Mouse (Mus musculus) MEL (cell line): ENCODE data around the gene Slc19a1. TPM values are rescaled to one million over a fixed set of nuclear protein-coding genes. Genes with fewer than 3 reads are reported as not detected.

Source experiments
- DNase-seq: peaks from one replicate; pipeline ENCODE4 v3.0.0; 2011; ENCODE audit warnings: low read depth, low spot score
- H3K27ac ChIP-seq: 2 replicates; pipeline ENCODE4 v1.5.1; 2012; ENCODE audit warnings: low read depth, mild to moderate bottlenecking, control low read depth, low read length, moderate library complexity; ENCODE audit not compliant: control insufficient read depth
- H3K27me3 ChIP-seq, 2 experiments: fragments of 150-350 bp in 1 of 2; sonication (generic) in 1 of 2; 2 replicates each; pipeline ENCODE4 v1.6.1; 2012; ENCODE audit warnings: low read length in 2 of 2, mild to moderate bottlenecking in 2 of 2, improper control_type of control experiment in 1 of 2, moderate library complexity in 1 of 2; ENCODE audit not compliant: insufficient read depth in 2 of 2, control insufficient read depth in 1 of 2
- H3K36me3 ChIP-seq, 2 experiments: 2 replicates each; pipeline ENCODE4 v1.6.1; 2012 to 2014; ENCODE audit warnings: low read length in 2 of 2, improper control_type of control experiment in 1 of 2, inconsistent platforms in 1 of 2, mild to moderate bottlenecking in 1 of 2; ENCODE audit not compliant: insufficient read depth in 2 of 2, control insufficient read depth in 1 of 2
- H3K4me1 ChIP-seq, 2 experiments: fragments of 150-350 bp in 1 of 2; sonication (generic) in 1 of 2; 2 replicates each; pipeline ENCODE4 v1.6.1; 2012; ENCODE audit warnings: low read length in 2 of 2, improper control_type of control experiment in 1 of 2, mild to moderate bottlenecking in 1 of 2; ENCODE audit not compliant: insufficient read depth in 2 of 2, control insufficient read depth in 1 of 2
- H3K4me3 ChIP-seq, 2 experiments: fragments of 150-350 bp in 1 of 2; sonication (generic) in 1 of 2; 2 replicates each; pipeline ENCODE4 v1.5.1; 2012; ENCODE audit warnings: low read depth in 2 of 2, low read length in 2 of 2, mild to moderate bottlenecking in 2 of 2, moderate library complexity in 2 of 2, control low read depth in 1 of 2, improper control_type of control experiment in 1 of 2; ENCODE audit not compliant: control insufficient read depth in 1 of 2, insufficient read depth in 1 of 2
- H3K79me2 ChIP-seq: 2 replicates; pipeline ENCODE4 v1.6.1; 2012; ENCODE audit warnings: mild to moderate bottlenecking, low read length, moderate library complexity; ENCODE audit not compliant: control insufficient read depth, poor library complexity, insufficient read depth
- H3K9ac ChIP-seq: 2 replicates; pipeline ENCODE4 v1.6.1; 2012; ENCODE audit warnings: low read depth, mild to moderate bottlenecking, control low read depth, low read length, moderate library complexity; ENCODE audit not compliant: control insufficient read depth, poor library complexity, severe bottlenecking
- H3K9me3 ChIP-seq: fragments of 150-350 bp; sonication (generic); replicated peaks from 2 replicates; pipeline ENCODE4 v1.6.1; 2012; ENCODE audit warnings: mild to moderate bottlenecking, low read length, improper control_type of control experiment, moderate library complexity; ENCODE audit not compliant: insufficient read depth
- BHLHE40 ChIP-seq: IDR thresholded peaks from 2 replicates; pipeline ENCODE4 v1.6.1; 2012; ENCODE audit warnings: low read depth, mild to moderate bottlenecking, inconsistent platforms, low read length, improper control_type of control experiment, borderline replicate concordance
- CHD1 ChIP-seq: IDR thresholded peaks from 2 replicates; pipeline ENCODE4 v1.6.1; 2012; ENCODE audit warnings: low read depth, mild to moderate bottlenecking, inconsistent platforms, low read length, improper control_type of control experiment
- CHD2 ChIP-seq: IDR thresholded peaks from 2 replicates; pipeline ENCODE4 v1.6.1; 2011; ENCODE audit warnings: low read length, improper control_type of control experiment
- CTCF ChIP-seq, 3 experiments: IDR thresholded peaks in 2 of 3; conservative IDR thresholded peaks in 1 of 3; 2 replicates each; pipeline ENCODE4 v1.5.1; 2011 to 2012; ENCODE audit warnings: low read length in 3 of 3, low read depth in 2 of 3, mild to moderate bottlenecking in 2 of 3, improper control_type of control experiment in 1 of 3, inconsistent platforms in 1 of 3, mixed read lengths in 1 of 3, moderate library complexity in 1 of 3; ENCODE audit not compliant: control insufficient read depth in 1 of 3, insufficient read depth in 1 of 3, poor library complexity in 1 of 3, severe bottlenecking in 1 of 3
- ELF1 ChIP-seq: IDR thresholded peaks from 2 replicates; pipeline ENCODE4 v1.6.1; 2014; ENCODE audit warnings: low read depth, mild to moderate bottlenecking, inconsistent platforms, low read length, improper control_type of control experiment, moderate library complexity
- EP300 ChIP-seq, 2 experiments: IDR thresholded peaks; 2 replicates each; pipeline ENCODE4 v1.6.1; 2011; ENCODE audit warnings: improper control_type of control experiment in 2 of 2, low read length in 2 of 2, low read depth in 1 of 2, mild to moderate bottlenecking in 1 of 2
- ETS1 ChIP-seq: IDR thresholded peaks from 2 replicates; pipeline ENCODE4 v1.6.1; 2012; ENCODE audit warnings: low read depth, mild to moderate bottlenecking, inconsistent platforms, low read length, improper control_type of control experiment, moderate library complexity
- HCFC1 ChIP-seq: IDR thresholded peaks from 2 replicates; pipeline ENCODE4 v1.6.1; 2012; ENCODE audit warnings: low read depth, mild to moderate bottlenecking, inconsistent platforms, low read length, improper control_type of control experiment, moderate library complexity
- MAX ChIP-seq: IDR thresholded peaks from 2 replicates; pipeline ENCODE4 v1.6.1; 2011; ENCODE audit warnings: low read length, improper control_type of control experiment
- MAZ ChIP-seq: IDR thresholded peaks from 2 replicates; pipeline ENCODE4 v1.6.1; 2012; ENCODE audit warnings: low read depth, mild to moderate bottlenecking, inconsistent platforms, low read length, improper control_type of control experiment
- MEF2A ChIP-seq: IDR thresholded peaks from 2 replicates; pipeline ENCODE4 v1.6.1; 2014; ENCODE audit warnings: low read depth, mild to moderate bottlenecking, inconsistent platforms, low read length, improper control_type of control experiment; ENCODE audit not compliant: poor library complexity, insufficient replicate concordance, severe bottlenecking; ENCODE audit errors: extremely low read depth
- MYB ChIP-seq: IDR thresholded peaks from 2 replicates; pipeline ENCODE4 v1.6.1; 2011; ENCODE audit warnings: mild to moderate bottlenecking, low read depth, low read length, improper control_type of control experiment
- POLR2AphosphoS2 ChIP-seq: IDR thresholded peaks from 2 replicates; pipeline ENCODE4 v1.6.1; 2011; ENCODE audit warnings: low read length, improper control_type of control experiment
- RCOR1 ChIP-seq: IDR thresholded peaks from 2 replicates; pipeline ENCODE4 v1.6.1; 2012; ENCODE audit warnings: low read depth, mild to moderate bottlenecking, inconsistent platforms, low read length, improper control_type of control experiment
- SIN3A ChIP-seq: IDR thresholded peaks from 2 replicates; pipeline ENCODE4 v1.6.1; 2012; ENCODE audit warnings: low read length, improper control_type of control experiment, inconsistent platforms
- TAL1 ChIP-seq: IDR thresholded peaks from 2 replicates; pipeline ENCODE4 v1.6.1; 2012; ENCODE audit warnings: mild to moderate bottlenecking, inconsistent platforms, low read length, moderate library complexity, mixed read lengths
- TCF12 ChIP-seq: IDR thresholded peaks from 2 replicates; pipeline ENCODE4 v1.6.1; 2014; ENCODE audit warnings: low read depth, mild to moderate bottlenecking, inconsistent platforms, low read length, improper control_type of control experiment, moderate library complexity
- UBTF ChIP-seq: IDR thresholded peaks from 2 replicates; pipeline ENCODE4 v1.6.1; 2012; ENCODE audit warnings: low read depth, mild to moderate bottlenecking, inconsistent platforms, low read length, improper control_type of control experiment, moderate library complexity, borderline replicate concordance; ENCODE audit not compliant: insufficient read depth
- USF2 ChIP-seq, 2 experiments: IDR thresholded peaks; 2 replicates each; pipeline ENCODE4 v1.6.1; 2011 to 2012; ENCODE audit warnings: improper control_type of control experiment in 2 of 2, low read length in 2 of 2, borderline replicate concordance in 1 of 2, inconsistent platforms in 1 of 2, low read depth in 1 of 2, mild to moderate bottlenecking in 1 of 2; ENCODE audit not compliant: insufficient read depth in 1 of 2
- ZNF384 ChIP-seq: IDR thresholded peaks from 2 replicates; pipeline ENCODE4 v1.6.1; 2012; ENCODE audit warnings: low read depth, mild to moderate bottlenecking, inconsistent platforms, low read length, improper control_type of control experiment
- polyA plus RNA-seq, 2 experiments: library from polyadenylated mRNA; stranded (reverse) in 1 of 2; unstranded in 1 of 2; fragments of >175 nt in 1 of 2; fragments of >200 nt in 1 of 2; gene quantifications; 2 replicates each; pipeline versions ENCODE4 v1.2.1 to v1.2.4; 2012; ENCODE audit warnings: low replicate concordance in 2 of 2, low read depth in 1 of 2; ENCODE audit not compliant: insufficient read length in 2 of 2, insufficient read depth in 1 of 2, missing spikeins in 1 of 2
- total RNA-seq: library from RNA; depleted of rRNA; stranded (reverse); fragments of 300-350 nt; gene quantifications from 2 replicates; pipeline ENCODE4 v1.2.3, GENCODE M21; 2012

The Slc19a1 gene
- total and polyA plus RNA-seq, 3 experiments = 65.3 to 86.4 TPM; not detected in 1

DNA sequence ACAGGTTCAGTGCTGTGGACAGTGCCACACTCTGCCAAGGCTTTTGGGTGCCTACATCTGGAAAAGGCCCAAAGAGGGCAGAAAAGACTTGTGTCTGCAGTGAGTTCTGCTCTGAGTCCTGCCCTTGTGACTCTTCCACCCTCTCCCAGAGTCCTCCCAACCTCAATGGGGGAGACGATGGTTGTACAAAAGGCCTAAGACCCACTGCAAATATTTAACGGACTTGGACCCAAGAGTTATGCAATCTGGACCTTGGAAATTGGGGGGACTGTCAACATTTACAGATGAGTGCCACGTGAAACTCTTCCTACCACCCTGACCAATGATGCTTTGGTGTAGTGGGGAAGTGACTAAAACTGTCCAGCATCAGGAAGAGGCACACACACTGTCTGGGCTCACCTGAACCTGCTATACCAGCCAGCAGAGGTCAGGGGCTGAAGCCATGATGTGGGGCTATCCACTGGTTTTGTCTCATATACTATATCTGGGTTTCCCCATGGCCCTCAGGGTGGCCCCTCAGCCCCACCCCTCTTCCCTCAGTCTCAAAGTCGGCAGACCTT, 59.6 kb downstream of the Slc19a1 start:
- Histone ChIP-seq H3K9me3 (no peaks in the 10 kb centered on the region), H3K4me3 (no peak overlapping the region), H3K36me3 (peaks cover 0 to 2% of the 10 kb centered on the region in 2 experiments; a peak in 1 of 4 replicates), H3K79me2 (no peaks in the 10 kb centered on the region), H3K9ac (no peak overlapping the region), H3K27me3 (peaks cover 0 to 6% of the 10 kb centered on the region in 2 experiments; a peak in 2 of 4 replicates), H3K27ac (no peak overlapping the region), H3K4me1 (peaks cover 0 to 4% of the 10 kb centered on the region in 2 experiments; a peak in 1 of 4 replicates)
- TF ChIP-seq MAX (no peak), MYB (no peak), USF2 (IDR thresholded peaks at IDR 0.05; ENCODE audit: borderline replicate concordance in 1 of 2, insufficient read depth in 1 of 2, low read depth in 1 of 2, low read length in 2 of 2) (no peak), CTCF (IDR thresholded peaks at IDR 0.05 in 2 of 3, conservative IDR thresholded peaks at IDR 0.05 in 1 of 3; ENCODE audit: control insufficient read depth in 1 of 3, insufficient read depth in 1 of 3, low read depth in 2 of 3, low read length in 3 of 3, poor library complexity in 1 of 3, severe bottlenecking in 1 of 3) (no peak), ETS1 (no peak), SIN3A (no peak), UBTF (no peak), EP300 (IDR thresholded peaks at IDR 0.05; ENCODE audit: low read depth in 1 of 2, low read length in 2 of 2) (no peak), POLR2AphosphoS2 (no peak), RCOR1 (no peak), BHLHE40 (no peak)
- DNase-seq = no peak

DNA sequence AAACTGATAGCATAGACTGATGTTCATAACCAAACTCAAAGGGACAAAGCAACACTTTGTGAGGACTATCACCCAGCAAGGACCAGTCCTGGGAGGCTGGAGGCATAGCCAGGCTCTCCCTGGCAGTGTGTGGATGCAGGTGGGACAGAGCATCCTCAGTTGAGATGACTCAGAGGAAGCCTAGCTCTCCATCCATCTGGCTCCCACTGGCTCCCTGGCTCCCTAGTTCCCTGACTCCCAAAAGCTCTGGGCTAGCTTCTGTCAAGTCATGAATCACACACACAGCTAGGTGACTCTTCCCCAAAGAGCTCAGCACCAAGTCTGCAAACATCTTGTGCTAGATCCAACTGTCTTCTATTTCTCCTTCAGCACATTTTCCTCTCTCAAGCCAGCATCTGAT, 61.8 kb downstream of the Slc19a1 start:
- H3K27ac ChIP-seq = no peak overlapping the region
- DNase-seq = no peak
- no peaks in the 10 kb centered on the region for H3K79me2 ChIP-seq
- peaks cover 0 to 4% of the 10 kb centered on the region in 2 experiments; a peak in 1 of 4 replicates for H3K4me1 ChIP-seq
- no peak for TF ChIP-seq ZNF384
- TF ChIP-seq MAX = no peak
- no peak for TF ChIP-seq MYB
- TF ChIP-seq UBTF = no peak
- no peak for TF ChIP-seq MEF2A
- TF ChIP-seq RCOR1 = no peak
- no peak for TF ChIP-seq CHD2
- TF ChIP-seq HCFC1 = no peak
- TF ChIP-seq TCF12 = no peak
- no peak for TF ChIP-seq MAZ
- no peak for TF ChIP-seq ELF1
- no peak for TF ChIP-seq TAL1
- TF ChIP-seq SIN3A = no peak
- TF ChIP-seq BHLHE40 = no peak
- TF ChIP-seq CHD1 = no peak
- TF ChIP-seq USF2 (IDR thresholded peaks at IDR 0.05; ENCODE audit: borderline replicate concordance in 1 of 2, insufficient read depth in 1 of 2, low read depth in 1 of 2, low read length in 2 of 2) = no peak
- H3K4me3 ChIP-seq = no peak overlapping the region
- peaks cover 0 to 7% of the 10 kb centered on the region in 2 experiments; a peak in 2 of 4 replicates for H3K27me3 ChIP-seq
- H3K9ac ChIP-seq = no peak overlapping the region
- peaks cover 0 to 2% of the 10 kb centered on the region in 2 experiments; a peak in 1 of 4 replicates for H3K36me3 ChIP-seq
- H3K9me3 ChIP-seq = no peaks in the 10 kb centered on the region
